In the genomic region with DNA sequence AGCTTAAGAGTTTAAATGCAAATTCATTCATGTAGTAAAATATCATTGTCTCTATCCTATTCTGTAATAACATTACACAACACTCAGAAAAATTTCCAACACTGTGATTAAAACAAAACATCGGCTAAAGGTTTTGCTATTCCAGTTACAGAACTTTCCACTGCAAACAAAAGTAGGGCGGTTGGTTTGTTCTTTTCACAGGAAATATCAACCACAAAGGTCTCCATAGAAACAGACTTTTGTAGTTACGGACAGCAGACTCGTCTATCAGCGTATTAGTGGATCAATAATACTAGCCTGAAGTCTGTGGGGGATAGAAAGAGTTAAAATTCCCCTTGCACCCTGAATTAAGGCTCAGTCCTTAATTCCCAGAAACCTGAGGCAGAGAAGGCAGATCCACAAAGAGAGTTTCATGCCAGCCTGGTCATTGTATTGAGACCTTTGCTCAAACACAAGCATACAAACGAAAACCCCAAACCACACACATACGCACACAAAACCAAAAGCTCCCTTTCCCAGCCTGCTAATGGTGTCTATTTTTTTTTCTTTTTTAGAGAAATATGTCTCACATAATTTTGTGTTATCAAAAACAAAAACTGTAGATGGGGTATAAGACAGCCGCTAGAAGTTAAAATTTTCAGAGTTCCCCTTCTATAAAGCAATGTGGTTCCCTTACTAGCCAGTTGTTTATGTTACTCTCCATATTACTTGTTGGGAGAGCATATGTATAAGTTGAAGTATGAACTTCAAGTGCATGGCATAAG, we compare ENCODE assay signal across 1 mouse cellular context.
TF ChIP-seq lines count a peak whose summit lies in the region.

No protein-coding gene starts in this region.

TF ChIP-seq in CH12.LX, 34 proteins besides CTCF, POLR2A, EP300 and RAD21 (continued from another document):
- TF ChIP-seq MAX (IDR thresholded peaks at IDR 0.05; ENCODE audit: low read length), result 0 out of 2 replicates have a peak, but pooled peaks have one; percentile 5
- no peak for TF ChIP-seq CHD2 (IDR thresholded peaks at IDR 0.05; ENCODE audit: low read length)
- no peak for TF ChIP-seq PAX5 (IDR thresholded peaks at IDR 0.05; ENCODE audit: low read length)
- TF ChIP-seq SMC3 (IDR thresholded peaks at IDR 0.05; ENCODE audit: low read depth, low read length), result no peak
- TF ChIP-seq ZNF384 (IDR thresholded peaks at IDR 0.05; ENCODE audit: low read depth, low read length), result no peak
- peak; percentile 83; the same call in 1 of the 2 replicates for TF ChIP-seq CHD1 (IDR thresholded peaks at IDR 0.05; ENCODE audit: low read depth, low read length)
- TF ChIP-seq JUN (IDR thresholded peaks at IDR 0.05; ENCODE audit: insufficient read depth, low read depth, low read length), result no peak
- TF ChIP-seq ELF1 (IDR thresholded peaks at IDR 0.05; ENCODE audit: low read depth, low read length), result no peak
- peak; percentile 46; the same call in 1 of the 2 replicates for TF ChIP-seq MXI1 (IDR thresholded peaks at IDR 0.05; ENCODE audit: low read depth, low read length)
- no peak for TF ChIP-seq RCOR1 (conservative IDR thresholded peaks at IDR 0.05; ENCODE audit: low read depth, low read length)
- no peak for TF ChIP-seq GABPA (IDR thresholded peaks at IDR 0.05; ENCODE audit: insufficient replicate concordance, low read depth, low read length)
- no peak for TF ChIP-seq KAT2A (IDR thresholded peaks at IDR 0.05; ENCODE audit: insufficient replicate concordance, low read length)
- no peak for TF ChIP-seq HCFC1 (IDR thresholded peaks at IDR 0.05; ENCODE audit: low read depth, low read length)
